Mouse (Mus musculus): Measurements from ENCODE around the gene Tprgl. TPM values are rescaled to one million over a fixed set of nuclear protein-coding genes. Genes with fewer than 3 reads are reported as not detected.

The Tprgl gene
- total and polyA plus RNA-seq, 3 experiments: 49.3 to 163 (median 67.4) TPM

DNA sequence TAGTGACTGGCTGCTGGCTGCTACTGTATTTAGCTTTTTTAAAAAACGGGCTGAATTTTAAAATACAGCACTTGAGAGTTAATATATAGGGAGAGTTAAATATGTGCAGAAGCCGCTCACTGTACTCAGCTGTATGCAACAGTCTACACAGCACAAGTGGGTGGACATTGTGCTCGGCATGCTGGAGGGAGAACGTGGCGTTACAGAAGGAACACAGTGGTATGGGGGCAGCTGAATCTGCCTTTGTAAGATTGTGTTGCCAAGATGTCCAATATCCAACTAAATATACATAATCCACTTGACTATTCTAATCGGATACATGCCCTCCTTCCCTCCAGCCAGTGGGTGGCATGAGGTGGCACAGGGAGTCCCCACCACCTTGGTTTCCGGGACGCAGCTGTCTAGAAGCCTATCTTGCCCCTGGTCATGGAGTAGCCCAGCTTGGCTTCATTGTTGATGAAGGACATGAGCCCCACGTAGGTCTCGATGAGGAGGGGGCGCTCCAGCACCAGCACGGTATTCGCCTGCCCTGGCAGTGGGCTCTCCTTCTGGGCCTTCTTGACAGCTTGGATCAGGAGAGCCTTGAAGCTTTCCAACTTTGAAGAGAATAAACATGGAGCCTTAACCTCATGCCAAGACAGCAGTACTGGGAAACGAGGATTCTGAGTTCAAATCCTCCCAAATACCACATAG is 2.4 kb downstream of the Tprgl start:
- H3K4me3 ChIP-seq (ENCODE audit: control insufficient read depth in 1 of 2, insufficient read depth in 1 of 2, low read depth in 2 of 2, low read length in 2 of 2): no peak overlapping the region
- H3K79me2 ChIP-seq (ENCODE audit: control insufficient read depth, insufficient read depth, low read length, poor library complexity): peaks cover 3% of the 10 kb centered on the region
- H3K9ac ChIP-seq (ENCODE audit: control insufficient read depth, low read depth, low read length, poor library complexity, severe bottlenecking): no peak overlapping the region
- TF ChIP-seq CTCF (IDR thresholded peaks at IDR 0.05 in 2 of 3, conservative IDR thresholded peaks at IDR 0.05 in 1 of 3; ENCODE audit: control insufficient read depth in 1 of 3, insufficient read depth in 1 of 3, low read depth in 2 of 3, low read length in 3 of 3, poor library complexity in 1 of 3, severe bottlenecking in 1 of 3) (no peak), TBP (IDR thresholded peaks at IDR 0.05; ENCODE audit: low read depth, low read length) (no peak), KAT2A (conservative IDR thresholded peaks at IDR 0.05; ENCODE audit: low read depth, low read length) (no peak), NELFE (IDR thresholded peaks at IDR 0.05; ENCODE audit: low read depth, low read length) (no peak), ELF1 (IDR thresholded peaks at IDR 0.05; ENCODE audit: low read depth, low read length) (no peak), MXI1 (IDR thresholded peaks at IDR 0.05; ENCODE audit: low read depth, low read length) (no peak), UBTF (IDR thresholded peaks at IDR 0.05; ENCODE audit: borderline replicate concordance, insufficient read depth, low read depth, low read length) (no peak)
- no peak overlapping the region for H3K27ac ChIP-seq (ENCODE audit: control insufficient read depth, low read depth, low read length)
- H3K9me3 ChIP-seq (replicated peaks; ENCODE audit: insufficient read depth, low read length): no peaks in the 10 kb centered on the region
- H3K4me1 ChIP-seq (ENCODE audit: control insufficient read depth in 1 of 2, insufficient read depth in 2 of 2, low read length in 2 of 2): peaks cover 0 to 4% of the 10 kb centered on the region in 2 experiments; a peak in 2 of 4 replicates
- no peaks in the 10 kb centered on the region for H3K27me3 ChIP-seq (ENCODE audit: control insufficient read depth in 1 of 2, insufficient read depth in 2 of 2, low read length in 2 of 2)
- DNase-seq (ENCODE audit: low read depth, low spot score): no peak
- H3K36me3 ChIP-seq (ENCODE audit: control insufficient read depth in 1 of 2, insufficient read depth in 2 of 2, low read length in 2 of 2): peaks cover 2 to 6% of the 10 kb centered on the region in 2 experiments; a peak in 2 of 4 replicates

DNA sequence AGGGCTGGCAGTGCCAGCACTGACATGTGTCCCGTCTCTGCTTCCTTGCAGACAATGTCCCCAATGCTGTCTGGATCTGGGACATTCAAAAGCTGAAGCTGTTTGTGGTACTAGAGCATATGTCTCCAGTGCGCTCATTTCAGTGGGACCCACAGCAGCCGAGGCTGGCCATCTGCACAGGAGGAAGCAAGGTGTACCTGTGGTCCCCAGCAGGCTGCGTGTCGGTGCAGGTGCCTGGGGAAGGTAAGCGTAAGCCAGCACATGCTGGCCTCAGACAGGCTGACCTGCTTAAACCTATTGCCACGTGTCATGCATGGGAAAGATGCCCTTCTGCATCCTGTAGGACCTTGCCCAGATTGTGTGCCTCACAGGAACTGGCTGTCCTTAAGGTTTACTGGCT is 4.4 kb downstream of the Tprgl start:
- H3K36me3 ChIP-seq (ENCODE audit: control insufficient read depth in 1 of 2, insufficient read depth in 2 of 2, low read length in 2 of 2): peaks cover 2 to 6% of the 10 kb centered on the region in 2 experiments; a peak in 2 of 4 replicates
- no peak for DNase-seq (ENCODE audit: low read depth, low spot score)

DNA sequence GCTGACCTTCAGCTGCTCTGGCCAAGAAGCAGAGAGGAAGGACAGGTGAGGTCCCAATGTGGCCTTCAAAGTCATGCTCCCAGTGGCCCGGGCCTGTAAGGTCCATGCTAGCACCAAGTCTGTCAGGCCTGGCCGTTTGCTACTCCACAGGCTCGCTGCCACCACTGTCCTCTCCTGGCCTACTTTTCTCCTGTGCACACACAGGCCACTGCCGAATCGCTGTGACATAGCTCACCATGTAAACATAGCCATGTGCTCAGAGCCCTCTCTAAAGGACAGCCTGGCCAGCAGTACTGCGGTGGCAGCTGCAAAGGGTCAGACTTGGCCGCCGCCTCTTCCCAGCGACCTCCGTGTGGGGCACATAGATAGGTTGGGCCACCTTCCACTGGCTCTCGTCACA is 6.4 kb downstream of the Tprgl start:
- DNase-seq (ENCODE audit: low read depth, low spot score): no peak
- H3K36me3 ChIP-seq (ENCODE audit: control insufficient read depth in 1 of 2, insufficient read depth in 2 of 2, low read length in 2 of 2): peaks cover 0 to 3% of the 10 kb centered on the region in 2 experiments; a peak in 1 of 4 replicates
- H3K4me1 ChIP-seq (ENCODE audit: control insufficient read depth in 1 of 2, insufficient read depth in 2 of 2, low read length in 2 of 2): no peaks in the 10 kb centered on the region
- H3K9ac ChIP-seq (ENCODE audit: control insufficient read depth, low read depth, low read length, poor library complexity, severe bottlenecking): no peak overlapping the region
- no peak overlapping the region for H3K4me3 ChIP-seq (ENCODE audit: control insufficient read depth in 1 of 2, insufficient read depth in 1 of 2, low read depth in 2 of 2, low read length in 2 of 2)
- H3K27ac ChIP-seq (ENCODE audit: control insufficient read depth, low read depth, low read length): no peak overlapping the region
- H3K79me2 ChIP-seq (ENCODE audit: control insufficient read depth, insufficient read depth, low read length, poor library complexity): no peaks in the 10 kb centered on the region
- H3K27me3 ChIP-seq (ENCODE audit: control insufficient read depth in 1 of 2, insufficient read depth in 2 of 2, low read length in 2 of 2): no peaks in the 10 kb centered on the region
- H3K9me3 ChIP-seq (replicated peaks; ENCODE audit: insufficient read depth, low read length): no peaks in the 10 kb centered on the region
- TF ChIP-seq MYC (IDR thresholded peaks at IDR 0.05; ENCODE audit: low read depth, low read length): no peak
- no peak for TF ChIP-seq RCOR1 (IDR thresholded peaks at IDR 0.05; ENCODE audit: low read depth, low read length)
- no peak for TF ChIP-seq MXI1 (IDR thresholded peaks at IDR 0.05; ENCODE audit: low read depth, low read length)

More for the DNA sequence above, 4.4 kb downstream of the Tprgl start:
- Histone ChIP-seq H3K79me2 (ENCODE audit: control insufficient read depth, insufficient read depth, low read length, poor library complexity) (peaks cover 3% of the 10 kb centered on the region), H3K27me3 (ENCODE audit: control insufficient read depth in 1 of 2, insufficient read depth in 2 of 2, low read length in 2 of 2) (no peaks in the 10 kb centered on the region), H3K27ac (ENCODE audit: control insufficient read depth, low read depth, low read length) (no peak overlapping the region), H3K9me3 (replicated peaks; ENCODE audit: insufficient read depth, low read length) (no peaks in the 10 kb centered on the region), H3K4me1 (ENCODE audit: control insufficient read depth in 1 of 2, insufficient read depth in 2 of 2, low read length in 2 of 2) (no peaks in the 10 kb centered on the region), H3K4me3 (ENCODE audit: control insufficient read depth in 1 of 2, insufficient read depth in 1 of 2, low read depth in 2 of 2, low read length in 2 of 2) (no peak overlapping the region), H3K9ac (ENCODE audit: control insufficient read depth, low read depth, low read length, poor library complexity, severe bottlenecking) (no peak overlapping the region)
- TF ChIP-seq KAT2A (conservative IDR thresholded peaks at IDR 0.05; ENCODE audit: low read depth, low read length) (no peak), GABPA (IDR thresholded peaks at IDR 0.05; ENCODE audit: low read depth, low read length) (no peak), MXI1 (IDR thresholded peaks at IDR 0.05; ENCODE audit: low read depth, low read length) (no peak), TAL1 (IDR thresholded peaks at IDR 0.05; ENCODE audit: low read length) (no peak)
